Mouse (Mus musculus): ENCODE results near the gene Adnp.

Adnp gene

DNA sequence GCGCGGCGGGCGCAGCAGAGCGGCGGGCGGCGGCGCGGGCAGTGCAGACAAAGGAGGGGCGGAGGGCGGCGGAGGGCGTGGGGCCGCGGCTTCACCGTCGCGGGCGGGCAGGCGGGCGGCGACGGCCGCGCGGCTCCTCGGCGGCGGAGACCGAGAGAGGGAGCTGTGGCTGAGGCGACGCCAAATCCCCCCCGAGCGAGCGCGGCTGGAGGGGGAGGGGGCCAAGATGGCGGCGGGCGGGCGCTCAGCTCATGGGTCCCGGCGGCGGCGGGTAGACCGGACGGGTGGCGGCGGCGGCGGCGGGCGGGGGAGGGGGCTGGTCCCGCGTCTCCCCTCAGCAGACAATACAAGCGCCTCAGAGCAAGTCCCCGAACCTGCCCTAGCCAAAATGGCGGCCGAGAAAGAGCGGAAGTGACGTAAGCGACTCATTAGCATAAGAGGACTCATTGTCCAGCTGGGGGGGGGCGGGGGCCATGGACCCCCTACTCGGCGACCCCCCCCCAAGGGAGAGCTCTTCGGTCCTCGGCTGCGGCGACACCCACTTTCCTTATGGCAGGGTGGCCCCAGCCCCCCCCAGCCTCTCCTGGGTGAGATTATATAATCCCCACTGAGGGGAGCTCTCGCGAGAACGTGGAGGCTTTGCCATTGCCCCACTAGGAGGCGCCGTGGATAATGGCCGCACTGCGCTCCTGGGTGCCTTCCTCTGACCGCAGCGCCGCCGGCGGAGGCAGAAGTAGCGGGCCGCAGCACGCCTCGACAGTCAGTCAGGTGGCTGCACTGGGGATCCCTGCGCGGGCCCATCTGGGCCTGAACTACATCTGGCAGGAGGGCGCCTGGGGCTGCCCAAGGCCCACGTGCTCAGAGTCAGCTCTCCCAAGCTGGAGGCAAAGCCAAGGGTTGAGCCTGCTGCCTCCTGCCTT is at the start of gene Adnp:
TSS of gene Adnp (minus strand) at position 388 of the 920 bp plus-strand sequence.
- in situ Hi-C loops (cut with MboI; ENCODE audit: unreplicated experiment in 2 of 2): loop anchor here (5.0 to 25.0 kb wide), 4 partner anchors 52 to 95 kb away; no protein-coding TSS in a partner anchor

DNA sequence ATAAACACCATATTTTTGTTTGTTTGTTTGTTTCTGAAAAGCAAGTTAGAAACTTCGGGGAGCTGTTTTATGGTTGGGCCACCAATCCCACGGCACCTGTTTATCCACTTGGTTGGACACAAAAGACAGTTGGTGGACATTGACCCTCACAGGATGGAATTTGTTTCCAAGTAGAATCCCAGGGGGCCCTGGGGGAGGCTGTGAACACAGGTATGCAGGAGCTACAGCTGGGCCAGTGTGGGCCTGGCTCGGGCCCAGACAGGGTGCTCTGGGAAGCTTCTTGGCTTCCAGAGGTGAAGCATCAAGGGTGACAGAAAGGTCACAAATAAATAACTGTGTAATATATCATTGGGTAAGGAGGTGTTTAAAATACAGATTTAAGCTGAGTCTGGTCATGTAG is 49.6 kb upstream of the Adnp start:
- in situ Hi-C loops (cut with MboI; ENCODE audit: unreplicated experiment in 2 of 2): loop anchor here (10.0 to 25.0 kb wide), 2 partner anchors 188 to 681 kb away; no protein-coding TSS in a partner anchor

DNA sequence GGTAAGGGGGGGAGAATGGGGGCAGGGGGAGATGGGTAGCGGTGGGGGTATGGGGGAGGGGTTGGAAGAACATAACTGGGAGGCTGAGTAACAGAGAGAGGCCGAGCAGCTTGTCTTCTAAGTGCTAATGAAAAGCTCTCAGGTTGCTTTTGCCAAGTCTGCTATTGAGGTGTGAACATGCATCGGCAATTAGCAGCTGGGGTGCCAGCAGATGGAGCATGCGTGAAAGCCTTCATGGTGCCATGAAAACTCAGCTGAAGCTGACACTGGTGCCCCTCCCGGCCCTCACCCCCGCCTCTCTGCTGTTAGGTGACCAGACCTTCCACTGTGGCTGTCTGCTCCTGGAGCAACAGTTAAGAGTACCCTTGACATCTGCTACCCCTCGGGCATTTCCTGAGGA is 46.9 kb upstream of the Adnp start:
- in situ Hi-C loops (cut with MboI; ENCODE audit: unreplicated experiment in 2 of 2): loop anchor here (5.0 to 25.0 kb wide), 4 partner anchors 188 to 1843 kb away; no protein-coding TSS in a partner anchor

DNA sequence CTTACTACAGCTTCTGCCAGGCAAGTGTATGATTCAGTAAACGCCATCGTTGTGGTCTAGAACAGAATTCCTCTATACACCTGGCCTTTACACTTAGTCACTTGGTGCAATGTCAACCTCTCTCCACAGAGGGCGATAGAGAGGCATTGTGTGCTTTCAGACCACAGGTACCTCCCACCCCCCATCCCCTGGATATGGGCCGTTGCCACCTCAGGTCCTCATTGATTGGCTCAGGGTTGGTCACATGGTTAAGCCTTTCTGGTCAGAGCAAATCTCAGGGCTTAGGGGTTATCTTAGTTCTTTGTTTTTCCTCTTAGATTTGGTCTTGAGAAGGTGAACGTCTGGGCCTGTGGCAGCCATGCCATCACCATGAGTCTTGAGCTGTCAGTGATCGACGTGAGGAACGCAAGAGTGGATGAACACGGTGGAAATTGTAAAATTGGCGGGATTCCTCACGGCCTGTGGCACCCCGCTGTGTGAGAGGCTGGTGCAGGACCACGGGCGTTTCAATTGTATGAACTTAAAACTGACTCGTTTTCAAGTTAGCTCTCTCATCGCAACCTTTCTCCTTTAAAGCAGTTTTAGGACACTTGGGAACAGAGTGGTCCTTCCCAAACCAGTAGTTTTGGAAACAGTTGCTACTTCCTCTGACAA is 45.9 kb upstream of the Adnp start:
- in situ Hi-C loops (cut with MboI; ENCODE audit: unreplicated experiment in 2 of 2): loop anchor here (5.0 to 25.0 kb wide), 4 partner anchors 190 to 1845 kb away; no protein-coding TSS in a partner anchor

GRCm38 (mm10) chr2:168250270-168250669 is 43.4 kb upstream of the Adnp start:
- in situ Hi-C loops (cut with MboI; ENCODE audit: unreplicated experiment in 2 of 2): loop anchor here (5.0 to 25.0 kb wide), 4 partner anchors 192 to 1847 kb away; no protein-coding TSS in a partner anchor

DNA sequence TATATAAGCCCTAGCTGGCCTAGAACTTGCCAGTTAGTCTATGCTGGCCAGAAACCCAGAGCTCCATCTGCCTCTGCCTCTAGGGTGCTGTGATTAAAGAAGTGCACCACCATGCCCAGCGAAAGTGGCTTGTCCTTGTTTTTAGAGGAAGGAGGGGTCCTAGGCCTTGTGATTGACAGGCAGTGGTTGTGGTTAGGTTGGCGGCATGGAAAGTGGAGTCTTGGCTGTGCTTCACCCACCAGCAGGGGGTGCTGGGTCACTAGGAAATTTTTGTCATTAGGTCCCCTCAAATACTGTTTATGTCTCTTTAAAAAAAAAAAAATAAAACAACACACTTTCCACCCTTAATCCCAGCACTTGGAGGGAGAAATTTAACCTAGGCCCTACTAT is 41.9 kb upstream of the Adnp start:
- in situ Hi-C loops (cut with MboI; ENCODE audit: unreplicated experiment in 2 of 2): no loop called here

GRCm38 (mm10) chr2:168248167-168248855 is 41.4 kb upstream of the Adnp start:
- in situ Hi-C loops (cut with MboI; ENCODE audit: unreplicated experiment in 2 of 2): no loop called here

DNA sequence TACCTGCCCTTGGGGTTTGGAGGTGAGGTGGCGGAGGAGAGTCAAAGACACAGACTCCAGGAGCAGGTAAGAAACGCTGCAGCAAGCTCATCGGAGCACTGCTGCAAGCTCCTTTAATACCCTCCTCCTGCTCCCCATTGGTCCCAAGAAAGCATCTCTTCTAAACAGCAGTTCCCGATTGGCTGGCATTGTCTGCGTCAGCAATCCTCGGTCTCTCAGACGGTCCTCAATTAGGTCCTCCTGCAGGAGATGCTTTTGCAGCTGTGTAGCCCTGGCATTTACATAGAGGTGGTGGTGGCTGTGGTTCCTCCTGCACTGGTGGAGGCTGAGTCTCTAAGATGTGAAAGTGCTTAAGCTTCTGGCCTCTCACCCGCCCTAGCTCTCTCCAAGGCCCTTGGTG is 38.7 kb upstream of the Adnp start:
- in situ Hi-C loops (cut with MboI; ENCODE audit: unreplicated experiment in 2 of 2): no loop called here

GRCm38 (mm10) chr2:168243278-168243677 is 36.4 kb upstream of the Adnp start:
- in situ Hi-C loops (cut with MboI; ENCODE audit: unreplicated experiment in 2 of 2): no loop called here

- in situ Hi-C loops (cut with MboI; ENCODE audit: unreplicated experiment in 2 of 2): no loop called here
Observed at GRCm38 (mm10) chr2:168242841-168243240, 35.9 kb upstream of the Adnp start.

DNA sequence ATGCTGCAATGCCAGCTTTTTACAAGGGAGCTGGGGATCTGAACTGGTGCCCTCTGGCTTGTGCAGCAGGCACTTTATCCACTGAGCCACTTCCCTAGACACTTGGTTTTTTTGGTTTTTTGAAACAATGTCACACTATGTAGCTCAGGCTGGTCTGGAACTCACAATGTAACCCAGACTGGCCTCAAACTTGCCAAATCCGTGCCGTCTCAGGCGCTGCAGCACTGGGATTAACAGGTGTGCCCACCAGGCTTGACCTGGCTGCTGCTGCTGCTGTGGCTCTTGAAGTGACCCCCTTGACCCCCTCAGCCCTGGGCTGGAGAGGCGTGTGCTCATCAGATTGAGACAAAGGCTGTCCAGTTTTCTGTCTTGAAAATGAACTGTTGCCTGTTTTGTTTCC is 31.4 kb upstream of the Adnp start:
- in situ Hi-C loops (cut with MboI; ENCODE audit: unreplicated experiment in 2 of 2): no loop called here

DNA sequence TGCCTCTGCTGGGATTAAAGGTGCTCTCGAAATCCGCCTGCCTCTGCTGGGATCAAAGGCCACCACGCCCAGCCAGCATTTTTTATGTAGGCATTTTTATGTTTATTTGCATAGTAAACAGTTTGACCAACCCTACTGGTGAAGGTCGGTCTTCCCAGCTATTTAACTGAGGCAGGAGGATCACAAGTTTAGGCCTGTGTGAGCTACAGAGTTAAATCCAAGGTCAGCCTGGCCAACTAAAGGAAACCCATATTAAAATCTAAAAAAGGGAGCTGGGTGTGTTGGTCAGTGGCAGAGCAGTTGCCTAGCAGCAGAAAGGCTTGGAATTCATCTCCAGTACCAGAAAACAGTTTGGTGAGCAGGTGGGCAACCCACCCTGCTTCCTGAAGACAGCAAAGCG is 26.4 kb upstream of the Adnp start:
- in situ Hi-C loops (cut with MboI; ENCODE audit: unreplicated experiment in 2 of 2): no loop called here

DNA sequence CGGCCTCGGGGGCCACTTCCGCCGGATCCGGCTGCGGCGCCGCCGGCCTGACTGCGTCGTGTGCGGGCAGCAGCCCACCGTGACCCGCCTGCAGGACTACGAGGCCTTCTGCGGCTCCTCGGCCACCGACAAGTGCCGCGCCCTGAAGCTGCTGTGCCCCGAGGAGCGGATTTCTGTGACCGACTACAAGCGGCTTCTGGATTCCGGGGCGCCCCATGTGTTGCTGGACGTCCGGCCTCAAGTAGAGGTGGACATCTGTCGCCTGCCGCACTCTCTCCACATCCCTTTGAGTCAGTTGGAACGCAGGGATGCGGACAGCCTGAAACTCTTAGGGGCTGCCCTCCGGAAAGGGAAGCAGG is 24.5 kb upstream of the Adnp start:
- in situ Hi-C loops (cut with MboI; ENCODE audit: unreplicated experiment in 2 of 2): no loop called here

GRCm38 (mm10) chr2:168230773-168231470 is 24.0 kb upstream of the Adnp start:
- in situ Hi-C loops (cut with MboI; ENCODE audit: unreplicated experiment in 2 of 2): no loop called here

GRCm38 (mm10) chr2:168230026-168230728 is 23.3 kb upstream of the Adnp start, which contains the start of the genes Gm20716, Dpm1 and Mocs3:
Gm20716 (minus strand) TSS chr2:168230364.
Dpm1 (minus strand) TSS chr2:168230591.
Mocs3 (plus strand) TSS chr2:168230622.
- in situ Hi-C loops (cut with MboI; ENCODE audit: unreplicated experiment in 2 of 2): no loop called here

- in situ Hi-C loops (cut with MboI; ENCODE audit: unreplicated experiment in 2 of 2): no loop called here
Observed at GRCm38 (mm10) chr2:168229116-168230025, 22.5 kb upstream of the Adnp start.

DNA sequence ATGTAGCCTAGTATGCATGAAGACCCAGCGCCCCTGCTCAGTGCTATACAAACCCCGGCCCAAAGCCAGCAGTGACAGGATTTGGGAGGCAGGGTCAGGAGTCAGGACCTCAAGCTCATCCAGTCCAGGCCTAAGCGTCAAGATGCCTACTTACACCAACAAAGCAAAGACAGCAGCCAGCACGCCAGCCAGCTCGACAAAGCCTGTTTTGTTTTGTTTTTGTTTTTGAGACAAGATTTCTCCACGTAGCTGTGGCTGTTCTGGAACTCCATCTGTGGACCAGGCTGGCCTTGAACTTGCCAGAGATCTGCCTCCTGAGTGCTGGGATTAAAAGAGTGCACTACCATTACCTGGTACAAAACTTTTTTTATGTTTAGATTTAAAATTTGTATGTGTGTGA is 16.4 kb upstream of the Adnp start:
- in situ Hi-C loops (cut with MboI; ENCODE audit: unreplicated experiment in 2 of 2): loop anchor here in 1 of 2 experiments (25.0 kb wide), 1 partner anchor 111 kb away; no protein-coding TSS in a partner anchor

DNA sequence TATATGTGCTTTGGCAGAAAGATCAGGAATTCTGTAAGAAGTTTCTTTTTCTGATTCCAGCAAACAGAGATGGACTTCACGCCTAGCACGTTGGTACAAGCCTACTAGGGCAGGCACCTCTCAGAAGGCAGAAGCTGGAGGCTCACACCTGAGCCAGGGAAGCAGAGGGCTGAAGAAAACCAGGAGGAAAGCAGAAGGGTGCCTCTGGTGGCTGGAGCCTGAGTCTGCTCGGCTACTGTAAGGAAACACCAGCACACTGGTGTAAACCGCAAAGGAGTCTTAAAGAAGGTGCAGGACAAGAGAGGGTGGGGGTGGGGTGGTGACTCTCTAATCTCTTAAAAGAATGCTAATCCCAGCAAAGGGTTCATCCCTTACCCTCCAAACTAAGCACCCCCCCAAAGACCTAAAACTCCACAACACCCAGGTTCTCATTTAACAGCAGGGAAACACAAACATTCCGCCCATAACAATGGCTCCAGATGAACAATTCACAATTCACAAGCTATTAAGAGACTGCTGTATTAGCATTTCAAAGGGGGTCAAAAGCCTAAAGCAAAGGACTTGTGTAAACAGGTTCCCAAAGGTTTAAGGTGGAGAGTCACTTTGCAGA is 7.0 kb upstream of the Adnp start:
- in situ Hi-C loops (cut with MboI; ENCODE audit: unreplicated experiment in 2 of 2): loop anchor here in 1 of 2 experiments (25.0 kb wide), 1 partner anchor 102 kb away; no protein-coding TSS in a partner anchor

Data from v-Abl transformed pro-B cells (cell line).